Mouse (Mus musculus) G1E (cell line): ENCODE data around the gene AA467197. TPM values are rescaled to one million over a fixed set of nuclear protein-coding genes. Genes with fewer than 3 reads are reported as not detected.
A peak's percentile ranks its signal among the peaks of the same experiment; 100 is the strongest.

ENCODE experiments used
- ATAC-seq: 2 replicates; pipeline ENCODE4 v1.8.0; 2016; ENCODE audit warnings: mild to moderate bottlenecking; ENCODE audit not compliant: insufficient number of reproducible peaks, poor library complexity, low FRiP score, severe bottlenecking; ENCODE audit errors: extremely low read depth
- DNase-seq: peaks from one replicate; pipeline ENCODE4 v3.0.0; 2012; ENCODE audit warnings: low spot score
- H3K27me3 ChIP-seq: 2 replicates; pipeline ENCODE4 v1.6.1; 2012; ENCODE audit warnings: mild to moderate bottlenecking, low read length, inconsistent platforms; ENCODE audit not compliant: insufficient read depth
- H3K36me3 ChIP-seq: replicated peaks from 2 replicates; pipeline ENCODE3; 2012; ENCODE audit warnings: mild to moderate bottlenecking, inconsistent platforms
- H3K4me1 ChIP-seq: 2 replicates; pipeline ENCODE4 v1.6.1; 2012; ENCODE audit warnings: low read depth, low read length, inconsistent platforms, mixed read lengths; ENCODE audit not compliant: insufficient read depth
- H3K4me3 ChIP-seq: 2 replicates; pipeline ENCODE4 v1.5.1; 2012; ENCODE audit warnings: low read depth, mild to moderate bottlenecking, inconsistent platforms, low read length, moderate library complexity, mixed read lengths
- H3K9me3 ChIP-seq: replicated peaks from 2 replicates; pipeline ENCODE4 v1.6.1; 2012; ENCODE audit warnings: inconsistent platforms
- CTCF ChIP-seq: IDR thresholded peaks from 2 replicates; pipeline ENCODE4 v1.5.1; 2012; ENCODE audit warnings: low read depth, low read length, inconsistent platforms, mixed read lengths
- GATA1 ChIP-seq: IDR thresholded peaks from 2 replicates; pipeline ENCODE4 v1.6.1; 2012; ENCODE audit warnings: borderline replicate concordance, low read length, inconsistent platforms, mixed read lengths
- GATA2 ChIP-seq: IDR thresholded peaks from 2 replicates; pipeline ENCODE4 v1.6.1; 2012; ENCODE audit warnings: low read depth, low read length, inconsistent platforms, borderline replicate concordance
- POLR2AphosphoS5 ChIP-seq: IDR thresholded peaks from 2 replicates; pipeline ENCODE4 v1.6.1; 2012; ENCODE audit warnings: low read depth, low read length, inconsistent platforms; ENCODE audit not compliant: insufficient replicate concordance
- TAL1 ChIP-seq: conservative IDR thresholded peaks from 2 replicates; pipeline ENCODE4 v1.6.1; 2012; ENCODE audit warnings: low read depth, low read length, inconsistent platforms, mixed read lengths
- polyA plus RNA-seq: library from polyadenylated mRNA; stranded (reverse); fragments of >175 nt; gene quantifications from 2 replicates; pipeline ENCODE4 v1.2.3, GENCODE M21; 2012
- total RNA-seq, 2 experiments: library from RNA; stranded (forward) in 1 of 2; stranded (reverse) in 1 of 2; fragments of 200-1000 nt in 1 of 2; fragments of >200 nt in 1 of 2; fragmentation: Nextera tagmentation in 1 of 2; gene quantifications; 2 replicates each; pipeline ENCODE4 v1.2.3; 2014 to 2017

AA467197 gene
- total and polyA plus RNA-seq, 3 experiments = not detected

DNA sequence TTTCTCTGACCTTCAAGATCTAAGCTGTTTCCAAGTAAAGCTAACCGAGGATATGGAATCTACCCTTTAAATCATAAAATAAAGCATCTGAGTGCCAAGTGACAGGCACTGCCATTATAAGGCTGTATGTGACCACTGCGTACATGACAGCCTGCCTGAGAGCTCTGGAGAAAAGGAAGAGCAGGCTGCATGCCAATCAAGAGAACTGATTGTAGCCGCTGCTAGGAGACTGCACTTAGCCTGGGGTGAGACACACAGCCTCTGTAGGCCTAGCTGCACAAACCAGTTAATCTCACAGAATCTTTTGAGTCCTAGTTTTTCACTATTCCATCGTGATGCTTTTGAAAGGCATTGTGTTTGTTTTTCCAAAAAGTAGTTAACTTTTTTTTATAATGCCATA, 18.1 kb upstream of the AA467197 start:
- ATAC-seq = no peak
- Histone ChIP-seq H3K4me3 (no peak overlapping the region), H3K36me3 (no peaks in the 10 kb centered on the region)

DNA sequence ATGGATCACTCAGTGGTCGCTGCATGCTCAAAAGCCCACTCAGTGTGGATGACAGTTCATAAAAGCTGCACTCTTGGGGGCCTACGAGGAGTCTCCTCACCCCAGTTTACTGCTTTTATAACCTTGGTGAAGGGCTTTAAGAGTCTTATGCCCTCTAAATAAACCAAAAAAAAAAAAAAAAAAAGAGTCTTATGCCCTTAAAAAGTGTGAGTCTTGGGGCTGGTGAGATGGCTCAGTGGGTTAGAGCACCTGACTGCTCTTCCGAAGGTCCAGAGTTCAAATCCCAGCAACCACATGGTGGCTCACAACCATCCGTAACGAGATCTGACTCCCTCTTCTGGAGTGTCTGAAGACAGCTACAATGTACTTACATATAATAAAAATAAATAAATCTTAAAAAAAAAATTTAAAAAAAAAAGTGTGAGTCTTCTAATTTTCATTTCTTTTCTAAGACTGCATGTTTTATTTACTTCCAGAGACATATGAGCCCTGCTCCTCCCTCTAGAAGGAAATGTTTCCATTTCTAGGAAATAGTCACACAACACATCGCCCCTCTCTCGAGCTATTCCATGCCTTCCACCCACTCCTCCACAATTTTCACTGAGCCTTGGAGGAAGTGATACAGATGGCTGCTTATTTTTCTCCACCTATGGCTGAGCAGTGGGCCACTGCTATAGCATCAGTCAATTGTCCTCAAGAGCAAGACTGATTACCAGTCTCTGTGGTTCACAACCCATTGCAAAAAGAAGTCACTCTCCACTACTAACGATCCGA, 15.3 kb upstream of the AA467197 start:
- H3K4me3 ChIP-seq = no peak overlapping the region

More for the DNA sequence above, 18.1 kb upstream of the AA467197 start:
- no peak for DNase-seq
- TF ChIP-seq POLR2AphosphoS5 (no peak), GATA1 (no peak), CTCF (no peak), GATA2 (no peak), TAL1 (no peak)
- Histone ChIP-seq H3K27me3 (no peaks in the 10 kb centered on the region), H3K4me1 (no peaks in the 10 kb centered on the region), H3K9me3 (no peaks in the 10 kb centered on the region)

DNA sequence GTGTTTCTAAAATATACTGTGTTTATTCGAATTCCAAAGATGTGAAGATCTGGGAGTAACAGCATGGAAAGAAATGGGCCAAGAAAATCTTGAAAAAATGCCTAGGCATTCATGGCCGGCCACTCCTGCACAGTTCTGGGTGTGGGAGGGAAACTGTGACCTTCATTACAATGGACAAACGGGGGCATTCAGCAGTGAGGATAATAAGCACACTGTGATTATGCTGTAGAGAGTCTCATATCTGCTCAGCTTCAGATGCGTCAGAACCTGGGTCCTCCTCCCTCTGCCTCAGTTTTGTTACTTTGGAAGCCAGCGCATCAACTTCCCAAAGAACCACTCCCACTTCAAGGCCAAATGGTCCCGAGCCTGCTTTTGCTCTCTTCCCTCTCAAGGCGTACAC, 10.9 kb upstream of the AA467197 start:
- H3K36me3 ChIP-seq = no peaks in the 10 kb centered on the region
- peaks cover 6% of the 10 kb centered on the region; the same call in 1 of the 2 replicates for H3K9me3 ChIP-seq
- no peak for ATAC-seq

More for the DNA sequence above, 15.3 kb upstream of the AA467197 start:
- H3K36me3 ChIP-seq = no peaks in the 10 kb centered on the region
- no peaks in the 10 kb centered on the region for H3K9me3 ChIP-seq
- no peaks in the 10 kb centered on the region for H3K4me1 ChIP-seq
- H3K27me3 ChIP-seq = no peaks in the 10 kb centered on the region
- ATAC-seq (no peak), DNase-seq (no peak)
- no peak for TF ChIP-seq CTCF

DNA sequence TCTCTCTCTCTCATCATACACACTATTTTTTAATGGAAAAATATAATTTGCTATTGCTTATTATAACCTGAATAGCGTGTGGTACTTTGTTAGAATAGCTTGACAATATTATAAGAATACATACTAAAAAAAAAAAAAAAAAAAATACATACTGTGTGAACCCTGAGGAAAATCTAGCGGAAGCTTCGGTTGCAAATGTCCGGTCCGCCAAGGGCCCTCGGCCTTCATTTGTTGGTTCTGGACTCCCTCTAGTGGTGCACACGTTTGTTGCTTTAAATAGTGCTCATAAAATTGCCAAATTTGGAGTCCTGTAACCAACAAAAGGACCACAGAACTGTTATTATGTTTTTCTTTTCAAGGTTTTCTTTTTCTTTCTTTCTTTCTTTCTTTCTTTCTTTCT, 7.8 kb upstream of the AA467197 start:
- Histone ChIP-seq H3K4me3 (no peak overlapping the region), H3K9me3 (peaks cover 6% of the 10 kb centered on the region; the same call in 1 of the 2 replicates), H3K36me3 (peaks cover 17% of the 10 kb centered on the region), H3K27me3 (no peaks in the 10 kb centered on the region), H3K4me1 (peaks cover 7% of the 10 kb centered on the region)
- TF ChIP-seq CTCF (no peak), TAL1 (no peak), POLR2AphosphoS5 (no peak), GATA2 (no peak), GATA1 (no peak)
- DNase-seq (no peak), ATAC-seq (no peak)

More for the DNA sequence above, 10.9 kb upstream of the AA467197 start:
- H3K27me3 ChIP-seq = no peaks in the 10 kb centered on the region
- H3K4me3 ChIP-seq = no peak overlapping the region
- no peak for DNase-seq
- TF ChIP-seq CTCF = no peak
- no peak for TF ChIP-seq POLR2AphosphoS5
- peaks cover 2% of the 10 kb centered on the region for H3K4me1 ChIP-seq

DNA sequence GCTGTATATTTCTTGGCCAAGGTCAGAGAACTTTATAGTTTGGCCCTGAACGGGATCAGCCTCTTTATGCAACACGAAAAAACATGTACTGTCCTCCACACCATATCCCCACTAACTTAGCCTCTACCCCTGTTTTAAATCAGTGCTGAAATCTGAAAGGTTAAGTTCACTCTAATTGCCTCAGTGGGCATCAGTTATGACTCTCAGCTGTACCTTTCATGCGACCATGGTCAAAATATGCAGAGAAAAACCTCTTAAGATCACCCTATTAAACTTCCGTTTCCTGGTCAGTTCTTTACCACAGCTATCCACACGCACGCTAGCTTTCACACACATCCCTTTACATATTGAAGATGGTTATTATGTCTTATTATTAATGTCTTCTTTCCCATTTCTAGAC, 6.9 kb upstream of the AA467197 start:
- DNase-seq (no peak), ATAC-seq (no peak)
- H3K27me3 ChIP-seq = no peaks in the 10 kb centered on the region
- H3K4me3 ChIP-seq = no peak overlapping the region
- peaks cover 25% of the 10 kb centered on the region for H3K36me3 ChIP-seq
- peaks cover 6% of the 10 kb centered on the region; the same call in 1 of the 2 replicates for H3K9me3 ChIP-seq
- peaks cover 7% of the 10 kb centered on the region for H3K4me1 ChIP-seq
- no peak for TF ChIP-seq GATA2

DNA sequence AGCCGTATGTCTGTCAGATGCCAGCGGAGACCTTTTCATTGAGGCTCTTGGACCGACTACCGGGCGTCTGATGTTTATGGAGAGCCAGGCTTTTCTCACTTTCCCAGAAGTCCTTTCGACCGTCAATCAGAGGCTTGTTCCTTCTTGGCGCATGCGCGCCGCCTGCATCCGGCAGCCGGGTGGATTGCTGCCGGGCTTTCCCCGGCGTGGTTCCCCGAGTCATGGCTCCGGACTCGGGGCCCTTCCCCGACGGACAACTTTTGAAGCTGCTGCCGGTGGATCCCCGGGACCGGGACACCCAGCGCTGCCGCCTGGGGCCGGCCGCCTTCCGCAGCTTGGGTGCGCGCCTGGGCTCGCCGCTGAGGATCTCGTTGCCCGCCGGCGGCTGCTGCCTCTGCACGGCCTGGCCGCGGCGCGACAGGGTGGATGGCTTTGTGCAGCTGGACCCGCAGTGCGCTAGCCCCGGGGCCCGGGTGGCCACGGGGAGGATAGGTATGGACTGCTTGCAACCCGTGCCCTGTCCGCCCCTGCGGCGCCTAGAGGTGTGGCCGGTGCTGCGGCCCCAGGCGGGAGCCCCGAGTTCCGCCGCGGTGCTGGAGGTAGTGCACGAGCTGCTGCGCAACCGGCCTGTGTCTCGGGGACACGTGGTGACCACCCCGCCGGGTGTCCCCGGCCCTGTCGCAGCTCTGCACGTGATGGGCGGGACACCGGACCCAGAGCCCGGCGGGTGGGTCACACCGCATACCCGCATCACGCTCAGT, 6.1 kb upstream of the AA467197 start:
- peak; percentile 93 for DNase-seq
- Histone ChIP-seq H3K4me1 (peaks cover 7% of the 10 kb centered on the region), H3K27me3 (no peaks in the 10 kb centered on the region), H3K9me3 (peaks cover 6% of the 10 kb centered on the region; the same call in 1 of the 2 replicates), H3K4me3 (peak overlapping the region; percentile 98), H3K36me3 (peaks cover 25% of the 10 kb centered on the region)
- TF ChIP-seq GATA1 (no peak), CTCF (no peak), TAL1 (no peak), POLR2AphosphoS5 (no peak), GATA2 (no peak)
- ATAC-seq = peak; percentile 86
